Mouse (Mus musculus): ENCODE results near the gene Golm1.

- no peak for TF ChIP-seq GATA1 (IDR thresholded peaks at IDR 0.05; ENCODE audit: borderline replicate concordance, low read length)
- TF ChIP-seq FLI1 (IDR thresholded peaks at IDR 0.05; ENCODE audit: low read length), result no peak
Measured at GRCm38 (mm10) chr13:59624903-59625302, 50.7 kb downstream of the Golm1 start.

Measured in megakaryocyte, embryonic 14.5 days (primary cell).